Mouse (Mus musculus): ENCODE results near the gene Cyp26c1.

Cyp26c1 gene

DNA sequence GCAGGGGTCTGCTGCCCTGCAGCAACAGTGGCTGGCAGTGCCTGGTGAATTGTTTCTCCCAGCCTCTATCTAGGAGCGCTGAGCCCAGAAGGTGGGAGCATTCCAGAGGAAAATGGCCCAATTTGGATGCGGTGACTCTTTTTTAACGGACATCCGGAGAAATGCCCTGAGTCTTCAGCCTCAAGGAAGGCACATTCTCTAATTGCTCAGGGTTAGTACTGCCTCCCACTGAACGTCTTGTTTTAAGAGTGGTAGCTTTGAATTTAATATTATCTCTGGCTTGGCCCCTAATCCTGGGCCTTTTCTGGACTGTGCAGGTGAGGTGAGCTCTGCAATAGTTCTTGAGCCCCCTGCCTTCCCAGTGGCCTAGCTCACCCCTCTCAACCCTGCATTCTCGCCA is at the start of gene Cyp26c1:
Cyp26c1 (plus strand) TSS at position 301 of the 400 bp plus-strand sequence.
- DNase-seq (ENCODE audit: low read depth), result no peak

- no peak for DNase-seq (ENCODE audit: low read depth)
Measured at GRCm38 (mm10) chr19:37647994-37648393, 37.4 kb upstream of the Cyp26c1 start.

- no peak for DNase-seq (ENCODE audit: low read depth)
Measured at GRCm38 (mm10) chr19:37650526-37650925, 34.9 kb upstream of the Cyp26c1 start.

GRCm38 (mm10) chr19:37654012-37654411 is 31.4 kb upstream of the Cyp26c1 start:
- DNase-seq (ENCODE audit: low read depth), result no peak

DNA sequence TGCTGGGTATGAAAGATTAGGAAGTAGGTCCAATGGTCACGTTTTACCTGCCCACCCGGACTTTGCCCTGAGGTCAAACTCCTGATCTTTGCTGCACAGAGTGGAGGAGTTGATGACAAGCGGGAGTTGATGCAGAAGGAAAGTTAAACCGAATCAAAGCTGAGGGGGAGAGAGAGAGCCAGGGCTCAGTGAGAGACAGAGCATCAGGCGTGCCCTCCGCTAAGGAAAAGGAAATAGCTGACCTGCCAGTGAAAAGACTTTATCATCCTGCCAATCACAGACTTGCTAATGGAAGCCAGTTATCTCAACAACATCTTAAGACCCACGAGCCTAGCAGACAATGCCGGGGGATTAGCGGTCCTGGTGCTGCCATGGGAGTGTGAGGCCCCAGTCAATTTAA is 28.9 kb upstream of the Cyp26c1 start:
- DNase-seq (ENCODE audit: low read depth), result no peak

DNA sequence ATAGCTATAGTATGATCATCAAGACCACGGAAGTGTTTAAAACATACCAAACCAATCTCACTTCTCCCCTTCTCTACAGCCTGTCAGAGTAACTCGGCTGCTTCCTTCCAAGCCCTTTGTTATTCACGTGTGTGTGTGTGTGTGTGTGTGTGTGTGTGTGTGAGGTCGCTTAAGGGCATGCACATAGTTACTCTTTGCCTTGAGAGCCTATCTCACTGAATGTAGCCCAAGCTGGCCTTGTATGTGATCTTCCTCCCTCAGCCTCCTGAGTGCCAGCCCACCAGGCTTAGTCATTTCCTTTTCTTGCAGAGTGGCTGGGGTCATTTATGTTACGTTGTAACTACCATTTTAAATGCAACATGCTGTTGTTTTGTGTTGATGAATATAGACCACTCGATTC is 20.1 kb upstream of the Cyp26c1 start:
- DNase-seq (ENCODE audit: low read depth), result no peak

GRCm38 (mm10) chr19:37667855-37668594 is 17.4 kb upstream of the Cyp26c1 start:
- DNase-seq (ENCODE audit: low read depth), result peak; percentile 73

DNA sequence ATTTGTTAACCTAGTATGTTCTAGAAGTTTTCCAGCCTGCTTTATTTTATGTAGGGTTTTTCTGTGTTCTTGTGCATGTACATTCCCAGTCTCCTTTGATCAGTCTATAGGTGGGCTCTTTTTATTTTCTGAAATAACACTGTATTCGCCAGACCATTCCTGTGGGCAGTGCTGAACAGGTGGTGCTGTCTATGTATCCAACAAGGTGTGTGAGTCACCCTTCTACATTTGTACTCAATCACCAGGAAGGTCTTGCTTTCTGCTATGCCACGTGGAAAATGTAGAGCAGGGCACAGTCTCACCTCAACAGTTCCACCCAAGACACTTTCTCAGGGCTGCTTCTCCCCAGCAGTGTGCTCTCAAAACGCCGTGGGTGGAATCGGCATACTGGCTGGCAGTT is 16.7 kb upstream of the Cyp26c1 start:
- no peak for DNase-seq (ENCODE audit: low read depth)

GRCm38 (mm10) chr19:37669486-37669885 is 15.9 kb upstream of the Cyp26c1 start:
- no peak for DNase-seq (ENCODE audit: low read depth)

- DNase-seq (ENCODE audit: low read depth), result no peak
Measured at GRCm38 (mm10) chr19:37673393-37673792, 12.0 kb upstream of the Cyp26c1 start.

GRCm38 (mm10) chr19:37686347-37686746 is 966 bp downstream of the Cyp26c1 start:
- DNase-seq (ENCODE audit: low read depth), result no peak

GRCm38 (mm10) chr19:37686941-37687850 is 1.8 kb downstream of the Cyp26c1 start:
- DNase-seq (ENCODE audit: low read depth), result no peak

GRCm38 (mm10) chr19:37689478-37689877 is 4.1 kb downstream of the Cyp26c1 start:
- DNase-seq (ENCODE audit: low read depth), result no peak

GRCm38 (mm10) chr19:37690716-37691115 is 5.3 kb downstream of the Cyp26c1 start:
- DNase-seq (ENCODE audit: low read depth), result no peak

- no peak for DNase-seq (ENCODE audit: low read depth)
Measured at GRCm38 (mm10) chr19:37692879-37693278, 7.5 kb downstream of the Cyp26c1 start.

GRCm38 (mm10) chr19:37695146-37695545 is 9.8 kb downstream of the Cyp26c1 start:
- DNase-seq (ENCODE audit: low read depth), result no peak

- no peak for DNase-seq (ENCODE audit: low read depth)
Measured at GRCm38 (mm10) chr19:37695762-37696602, 10.6 kb downstream of the Cyp26c1 start.

GRCm38 (mm10) chr19:37696603-37697334 is 11.4 kb downstream of the Cyp26c1 start:
- no peak for DNase-seq (ENCODE audit: low read depth)

GRCm38 (mm10) chr19:37697335-37697636 is 11.9 kb downstream of the Cyp26c1 start:
- no peak for DNase-seq (ENCODE audit: low read depth)

- no peak for DNase-seq (ENCODE audit: low read depth)
Measured at GRCm38 (mm10) chr19:37697651-37698272, 12.4 kb downstream of the Cyp26c1 start, which contains the start of gene Cyp26a1. TSS of gene Cyp26a1 (plus strand) at chr19:37697798.
